Mouse (Mus musculus) limb, embryonic 14.5 days (tissue): Measurements from ENCODE around the gene Eef1b2. TPM values are rescaled to one million over a fixed set of nuclear protein-coding genes. Genes with fewer than 3 reads are reported as not detected.

ENCODE experiments used
- ATAC-seq: fragments of 200-750 bp; cut with Nextera tagmentation; 2 replicates; pipeline ENCODE4 v1.8.0; 2017; ENCODE audit warnings: low read depth, moderate number of reproducible peaks, moderate TSS enrichment; ENCODE audit not compliant: low FRiP score
- DNase-seq: peaks from one replicate; pipeline ENCODE4 v3.0.0-alpha.2; 2015; ENCODE audit warnings: low spot score
- H3K27ac ChIP-seq: fragments of 300-500 bp; sonication (generic); replicated peaks from 2 replicates; pipeline ENCODE4 v1.5.1; 2014; ENCODE audit warnings: low read depth, mild to moderate bottlenecking, low read length, moderate library complexity, mixed read lengths
- H3K27me3 ChIP-seq: fragments of 300-500 bp; sonication (generic); 2 replicates; pipeline ENCODE4 v1.6.1; 2014; ENCODE audit warnings: low read length, mixed read lengths; ENCODE audit not compliant: control insufficient read depth, insufficient read depth
- H3K36me3 ChIP-seq: fragments of 300-500 bp; sonication (generic); 2 replicates; pipeline ENCODE4 v1.6.1; 2014; ENCODE audit warnings: mild to moderate bottlenecking, low read length, moderate library complexity, mixed read lengths; ENCODE audit not compliant: control insufficient read depth, insufficient read depth
- H3K4me1 ChIP-seq: fragments of 300-500 bp; sonication (generic); 2 replicates; pipeline ENCODE4 v1.6.1; 2014; ENCODE audit warnings: antibody characterized with exemption, low read length, mixed read lengths; ENCODE audit not compliant: control insufficient read depth, insufficient read depth
- H3K4me2 ChIP-seq: fragments of 300-500 bp; sonication (generic); replicated peaks from 2 replicates; pipeline ENCODE4 v1.6.1; 2014; ENCODE audit warnings: low read depth, mild to moderate bottlenecking, low read length, moderate library complexity; ENCODE audit not compliant: severe bottlenecking
- H3K4me3 ChIP-seq: fragments of 300-500 bp; sonication (generic); replicated peaks from 2 replicates; pipeline ENCODE4 v1.5.1; 2014; ENCODE audit warnings: low read length
- H3K9ac ChIP-seq: fragments of 300-500 bp; sonication (generic); 2 replicates; pipeline ENCODE4 v1.6.1; 2014; ENCODE audit warnings: mild to moderate bottlenecking, low read depth, low read length, moderate library complexity; ENCODE audit not compliant: severe bottlenecking
- H3K9me3 ChIP-seq: fragments of 300-500 bp; sonication (generic); 2 replicates; pipeline ENCODE4 v1.6.1; 2016; ENCODE audit warnings: low read length; ENCODE audit not compliant: control insufficient read depth
- POLR2A ChIP-seq: fragments of 200-500 bp; IDR thresholded peaks from 2 replicates; pipeline ENCODE4 v1.8.0; 2012; ENCODE audit warnings: inconsistent platforms, mild to moderate bottlenecking, moderate library complexity, borderline replicate concordance; ENCODE audit not compliant: insufficient read depth, insufficient read length; ENCODE audit errors: extremely low read depth
- WGBS: fragments of 180-500 bp; shearing (Covaris S2); extraction: QIAGEN DNeasy Blood & Tissue Kit; methylation state at CpG from one replicate; pipeline ENCODE4 v1.1.7; 2014; 5-methylcytosine and 5-hydroxymethylcytosine counted together
- polyA plus RNA-seq, 2 experiments: library from polyadenylated mRNA; depleted of rRNA in 1 of 2; stranded (reverse) in 1 of 2; unstranded in 1 of 2; fragments of >200 nt; fragmentation: Nextera tagmentation in 1 of 2; extraction: Ambion mirVana in 1 of 2; gene quantifications; 2 replicates each; pipeline versions ENCODE4 v1.2.1 to v1.2.3; 2012 to 2014

The Eef1b2 gene
- polyA plus RNA-seq (2012; rRNA removed) (708 and 1,108 TPM in 2 replicates), polyA plus RNA-seq (2014; fragmentation: Nextera tagmentation; extraction: Ambion mirVana) (730 and 750 TPM in 2 replicates)

- peak within 1 kb of the TSS; percentile 62 for H3K4me3 ChIP-seq
- H3K27me3 ChIP-seq: no peaks in the 10 kb centered on the region
- H3K36me3 ChIP-seq: peaks cover 33% of the 10 kb centered on the region
- H3K27ac ChIP-seq: peak within 1 kb of the TSS; percentile 83
- TF ChIP-seq POLR2A: peak; percentile 66; the same call in 1 of the 2 replicates
- WGBS: under 1% methylated on average over 72 of the region's 72 CpGs
- H3K9me3 ChIP-seq: no peaks in the 10 kb centered on the region
- peak; percentile 97 for DNase-seq
- H3K4me1 ChIP-seq: peaks cover 19% of the 10 kb centered on the region
- H3K9ac ChIP-seq: peak within 1 kb of the TSS; percentile 88
- ATAC-seq: peak; percentile 91
- peak within 1 kb of the TSS; percentile 71 for H3K4me2 ChIP-seq
Observed at GRCm38 (mm10) chr1:63176604-63177421, at the start of gene Eef1b2, which contains the start of gene Ndufs1. Gene Eef1b2 (plus strand): TSS chr1:63176825. Gene Ndufs1 (minus strand): TSS chr1:63176833.

DNA sequence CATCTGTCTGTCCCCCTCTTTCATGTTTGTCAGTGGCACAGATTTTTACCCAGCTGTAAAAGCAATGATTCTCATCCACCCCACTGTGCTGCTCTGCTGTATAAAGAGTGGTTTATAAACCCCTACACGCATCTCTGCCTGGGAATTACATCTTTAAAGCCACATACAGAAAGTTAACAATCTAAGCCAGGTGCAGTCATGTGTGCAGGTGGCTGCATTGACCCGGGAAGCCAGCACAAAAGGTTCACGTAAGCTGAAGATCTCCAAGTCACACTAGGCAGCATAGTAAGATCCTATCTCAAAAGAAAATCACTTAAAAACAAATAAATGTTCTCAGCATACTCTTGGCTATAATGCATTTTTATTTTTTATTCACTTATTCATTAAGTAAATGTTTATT lies 47.4 kb upstream of the Eef1b2 start:
- no peaks in the 10 kb centered on the region for H3K27me3 ChIP-seq
- DNase-seq: no peak
- TF ChIP-seq POLR2A: no peak
- no peaks in the 10 kb centered on the region for H3K9me3 ChIP-seq
- H3K4me1 ChIP-seq: no peaks in the 10 kb centered on the region
- WGBS: 32% methylated on average over 3 of the region's 3 CpGs
- H3K27ac ChIP-seq: no peak overlapping the region
- H3K4me2 ChIP-seq: peak overlapping the region; percentile 43; the same call in 1 of the 2 replicates
- peak overlapping the region; percentile 25; the same call in 1 of the 2 replicates for H3K4me3 ChIP-seq
- H3K9ac ChIP-seq: no peak overlapping the region
- ATAC-seq: no peak
- H3K36me3 ChIP-seq: peaks cover 7% of the 10 kb centered on the region

GRCm38 (mm10) chr1:63129857-63130690 lies 46.6 kb upstream of the Eef1b2 start:
- H3K36me3 ChIP-seq: peaks cover 2% of the 10 kb centered on the region; the same call in 1 of the 2 replicates
- ATAC-seq (peak; percentile 51; the same call in 1 of the 2 replicates), DNase-seq (no peak)
- no peaks in the 10 kb centered on the region for H3K27me3 ChIP-seq
- peak overlapping the region; percentile 25 for H3K4me3 ChIP-seq
- no peak for TF ChIP-seq POLR2A
- H3K4me1 ChIP-seq: no peaks in the 10 kb centered on the region
- H3K4me2 ChIP-seq: peak overlapping the region; percentile 43
- 18% methylated on average over 18 of the region's 18 CpGs for WGBS
- 0 out of 2 replicates have a peak overlapping the region, but pooled peaks have one; percentile 18 for H3K9ac ChIP-seq
- H3K9me3 ChIP-seq: no peaks in the 10 kb centered on the region
- no peak overlapping the region for H3K27ac ChIP-seq

GRCm38 (mm10) chr1:63130883-63131282 lies 45.7 kb upstream of the Eef1b2 start:
- Histone ChIP-seq H3K4me3 (no peak overlapping the region), H3K4me1 (no peaks in the 10 kb centered on the region), H3K36me3 (peaks cover 2% of the 10 kb centered on the region; the same call in 1 of the 2 replicates), H3K27ac (no peak overlapping the region), H3K4me2 (no peak overlapping the region), H3K9ac (no peak overlapping the region), H3K27me3 (no peaks in the 10 kb centered on the region), H3K9me3 (no peaks in the 10 kb centered on the region)
- TF ChIP-seq POLR2A: no peak
- DNase-seq (no peak), ATAC-seq (no peak)
- WGBS: 82% methylated on average over 2 of the region's 2 CpGs

DNA sequence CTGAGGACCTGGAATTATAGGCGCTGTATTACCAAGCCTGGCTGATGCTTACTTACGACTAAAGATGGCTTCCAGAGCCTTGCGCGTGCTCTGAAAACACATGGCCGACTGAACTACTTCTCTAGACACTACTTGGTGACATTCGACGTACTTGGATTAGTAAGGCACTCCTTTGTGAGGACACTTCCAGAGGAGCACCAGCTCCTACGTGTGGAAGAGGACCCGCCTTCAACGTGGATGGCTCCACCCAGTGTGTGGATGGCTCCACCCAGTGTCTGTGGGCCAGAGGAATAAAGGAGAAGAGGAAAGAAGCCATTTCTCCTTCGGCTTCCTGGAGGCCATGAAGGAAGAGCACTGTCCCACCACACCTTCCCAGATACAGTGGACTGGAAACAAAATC lies 44.9 kb upstream of the Eef1b2 start:
- Histone ChIP-seq H3K9me3 (no peaks in the 10 kb centered on the region), H3K36me3 (0 out of 2 replicates have a peak, but pooled peaks cover 2% of the 10 kb centered on the region), H3K27me3 (no peaks in the 10 kb centered on the region), H3K9ac (no peak overlapping the region), H3K27ac (no peak overlapping the region), H3K4me1 (no peaks in the 10 kb centered on the region), H3K4me2 (no peak overlapping the region), H3K4me3 (no peak overlapping the region)
- 92% methylated on average over 11 of the region's 11 CpGs for WGBS
- DNase-seq (no peak), ATAC-seq (no peak)
- no peak for TF ChIP-seq POLR2A
